Mouse (Mus musculus) heart, postnatal 0 days (tissue): Measurements from ENCODE around the gene Arid3b.

ENCODE experiments used
- CTCF ChIP-seq: IDR thresholded peaks from 2 replicates; pipeline ENCODE4 v1.5.1; 2016; ENCODE audit warnings: antibody characterized with exemption, control low read depth, low read depth
- EP300 ChIP-seq: IDR thresholded peaks from 2 replicates; pipeline ENCODE4 v1.6.1; 2016; ENCODE audit warnings: antibody characterized with exemption, low read depth

- TF ChIP-seq CTCF: no peak
- 0 out of 2 replicates have a peak, but pooled peaks have one; percentile 23 for TF ChIP-seq EP300
Measured at GRCm38 (mm10) chr9:57770214-57770613, 66.4 kb downstream of the Arid3b start.
